Mouse (Mus musculus): ENCODE measurements at regions not wholly inside any gene's neighbourhood (a gene's known extent, or its start where the extent isn't known, plus 50 kb on each side); places are given as distances from the start of the nearest gene placed in this dataset.
A peak's percentile ranks its signal among the peaks of the same experiment; 100 is the strongest.

DNA sequence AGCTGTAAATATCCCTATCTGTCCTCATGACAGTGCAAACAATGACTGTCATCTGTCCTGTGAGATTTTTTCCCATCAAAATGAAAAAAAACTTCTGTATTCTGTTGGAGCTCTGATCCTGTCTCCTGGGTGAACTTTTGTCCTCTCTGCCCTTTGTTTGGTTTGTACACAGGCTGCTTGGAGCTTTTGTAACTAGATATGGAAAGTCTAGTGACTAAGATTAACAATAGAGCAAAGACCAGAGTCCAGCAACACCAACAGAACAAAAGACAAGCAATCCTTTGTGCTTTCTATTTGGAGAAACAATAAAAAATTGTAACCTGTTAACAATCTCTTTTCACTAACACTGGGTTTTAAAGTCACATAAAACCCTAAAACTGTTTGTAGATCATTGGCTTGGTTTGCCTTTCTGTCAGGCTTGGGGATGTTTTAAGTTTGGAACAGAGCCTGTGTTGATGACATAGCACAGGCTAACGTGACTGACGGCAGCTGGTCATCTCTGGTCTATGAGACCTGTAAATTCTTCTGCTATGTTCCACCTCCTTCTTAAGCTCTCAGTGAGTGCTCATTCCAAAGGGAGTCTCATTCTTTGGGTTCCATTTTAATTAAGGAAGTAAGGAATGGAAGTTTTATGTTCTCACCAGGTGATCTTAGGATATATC lies 219.8 kb downstream of the Gm9733 start:
- DNase-seq (ENCODE audit: low read depth, low spot score): no peak

DNA sequence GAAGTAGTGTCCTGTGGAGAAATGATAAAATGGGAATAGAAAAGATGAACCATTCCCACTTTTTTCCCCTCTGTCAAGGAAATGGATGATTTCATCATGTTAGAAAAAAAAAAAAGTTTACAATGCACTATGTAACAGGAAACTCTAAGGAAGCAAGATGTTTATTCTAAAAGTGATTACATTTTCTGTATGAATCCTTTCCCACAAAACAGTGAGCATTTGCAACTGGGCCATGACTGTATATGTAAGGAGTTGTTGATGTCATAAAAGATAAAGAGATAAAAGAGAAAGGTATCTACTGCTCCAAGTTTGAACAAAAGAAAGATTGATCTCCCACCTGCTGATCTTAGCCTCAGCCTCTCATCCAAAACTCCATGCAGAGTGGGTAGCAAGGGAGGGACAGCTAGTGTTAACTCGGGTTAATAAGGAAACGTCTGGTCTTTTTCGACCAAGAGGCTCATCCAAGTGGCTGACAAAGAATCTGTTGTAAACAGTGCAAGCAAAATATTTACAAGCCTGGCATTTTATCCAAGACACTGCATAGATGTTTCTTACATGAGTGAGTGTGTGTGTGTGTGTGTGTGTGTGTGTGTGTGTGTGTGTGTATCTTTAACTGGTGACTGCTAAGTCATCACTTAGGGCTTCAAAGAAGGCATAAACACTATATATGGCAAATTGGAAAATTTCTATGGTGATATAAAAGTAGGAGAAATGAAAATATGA lies 213.3 kb downstream of the Gm9733 start:
- DNase-seq (ENCODE audit: low read depth, low spot score): no peak

- no peak for DNase-seq (ENCODE audit: low read depth, low spot score)
Observed at GRCm38 (mm10) chr3:15126736-15127135, 205.4 kb downstream of the Gm9733 start.

- DNase-seq (ENCODE audit: low read depth, low spot score): no peak
Observed at GRCm38 (mm10) chr3:15128370-15128769, 203.7 kb downstream of the Gm9733 start.

- no peak for DNase-seq (ENCODE audit: low read depth, low spot score)
Observed at GRCm38 (mm10) chr3:15128960-15129359, 203.1 kb downstream of the Gm9733 start.

DNA sequence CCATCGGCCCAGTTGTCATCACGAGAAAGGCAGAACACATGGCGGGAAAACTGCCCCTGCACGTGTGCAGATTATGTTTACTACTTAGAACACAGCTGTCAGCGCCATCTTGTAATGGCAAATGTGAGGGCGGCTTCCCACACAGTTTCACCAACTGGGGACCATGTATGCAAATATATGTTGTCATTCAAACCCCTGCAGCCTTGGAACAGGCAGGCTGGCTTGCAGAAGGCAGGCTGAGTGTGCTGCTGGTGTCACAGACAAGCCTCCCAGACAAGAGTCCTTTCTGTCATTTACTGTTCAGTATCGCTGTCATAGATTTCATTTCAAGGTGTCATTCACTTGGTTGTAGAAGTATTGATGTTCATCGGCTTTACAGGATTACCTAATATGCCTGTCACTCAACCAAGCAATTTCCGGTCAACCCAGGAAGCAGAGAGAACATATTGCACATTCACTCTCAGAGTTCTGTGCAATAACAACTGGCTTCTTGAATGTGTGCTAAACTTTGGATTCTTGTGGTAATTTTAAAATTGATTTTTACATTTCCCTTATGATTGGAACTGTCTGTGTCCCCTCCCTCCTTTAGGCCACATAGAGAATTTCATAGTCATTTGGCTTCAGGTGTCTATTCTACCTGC lies 202.3 kb downstream of the Gm9733 start:
- no peak for DNase-seq (ENCODE audit: low read depth, low spot score)

DNA sequence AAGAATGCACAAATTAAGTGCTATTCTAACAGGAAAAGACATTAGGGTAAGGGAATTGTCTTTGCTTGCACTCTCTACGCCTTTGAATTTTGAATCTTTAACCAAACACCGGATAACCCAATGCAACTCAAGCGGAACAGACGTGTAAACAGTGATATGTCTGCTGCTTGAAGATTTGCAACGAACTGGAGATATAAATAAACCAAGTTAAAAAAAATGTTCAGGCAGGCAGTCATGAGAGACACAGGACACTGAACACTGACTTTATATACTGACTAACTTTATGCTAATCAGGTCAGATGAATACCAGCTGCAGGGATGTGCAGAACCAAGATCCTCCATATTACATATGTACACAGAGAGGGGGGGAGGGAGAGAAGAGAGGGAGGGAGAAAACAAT lies 200.0 kb downstream of the Gm9733 start:
- DNase-seq (ENCODE audit: low read depth, low spot score): no peak

GRCm38 (mm10) chr3:15139550-15139949 lies 192.6 kb downstream of the Gm9733 start:
- DNase-seq (ENCODE audit: low read depth, low spot score): no peak

DNA sequence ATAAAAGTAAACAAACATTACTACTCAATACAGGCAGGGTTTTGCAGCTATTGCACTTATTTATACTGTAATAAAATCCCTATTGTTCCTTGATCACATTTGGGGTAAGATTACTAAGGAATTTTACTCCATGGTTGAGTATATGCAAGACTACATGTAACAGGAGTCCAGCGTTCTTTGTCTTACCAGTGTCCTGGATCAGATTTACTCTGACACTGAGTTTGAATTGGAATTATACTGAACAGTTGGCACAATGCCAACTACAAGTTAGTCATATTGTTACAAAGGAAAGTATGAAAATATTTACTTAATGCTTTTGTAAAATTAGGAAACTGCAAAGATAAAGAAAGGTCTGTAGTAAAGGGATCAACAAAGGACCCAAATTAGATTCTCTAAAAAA lies 178.4 kb downstream of the Gm9733 start:
- no peak for DNase-seq (ENCODE audit: low read depth, low spot score)

DNA sequence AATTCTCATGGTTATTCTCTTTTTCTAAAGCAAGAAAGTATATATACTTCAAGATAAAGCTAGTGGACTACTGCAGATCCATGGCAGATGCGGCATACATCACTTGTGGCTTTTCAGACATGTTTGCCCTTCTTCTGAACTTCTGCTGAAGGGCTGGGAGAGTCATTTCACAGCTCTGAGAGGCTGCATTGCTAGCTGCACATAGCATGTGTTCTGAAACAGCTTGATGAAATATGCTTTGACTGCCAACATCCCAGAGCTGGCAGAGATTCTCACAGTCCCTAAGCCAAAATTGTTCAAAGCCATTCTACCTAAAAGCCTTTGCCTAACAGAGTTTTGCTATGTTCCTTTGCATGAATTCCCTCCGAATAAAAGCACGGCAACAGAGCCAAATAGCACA lies 177.9 kb downstream of the Gm9733 start:
- DNase-seq (ENCODE audit: low read depth, low spot score): no peak

DNA sequence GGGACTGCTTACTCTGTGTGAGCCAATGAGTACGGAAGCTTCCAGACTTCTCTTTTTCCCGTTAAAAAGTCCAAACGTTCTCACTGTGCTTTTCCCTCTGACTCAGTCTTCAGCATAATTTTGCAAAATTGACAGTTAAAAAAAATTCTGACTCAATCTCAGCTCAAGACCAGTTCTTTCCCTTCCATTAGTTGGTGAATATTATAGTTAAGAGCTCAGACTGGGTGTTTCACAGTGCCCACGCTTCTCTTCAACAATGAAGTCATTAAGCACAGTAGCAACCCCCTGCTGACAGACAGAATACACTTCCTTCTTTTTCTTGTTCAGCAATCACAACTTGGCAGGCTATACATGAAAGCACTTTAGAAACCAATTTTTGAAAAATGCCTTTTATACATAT lies 175.4 kb downstream of the Gm9733 start:
- DNase-seq (ENCODE audit: low read depth, low spot score): no peak

DNA sequence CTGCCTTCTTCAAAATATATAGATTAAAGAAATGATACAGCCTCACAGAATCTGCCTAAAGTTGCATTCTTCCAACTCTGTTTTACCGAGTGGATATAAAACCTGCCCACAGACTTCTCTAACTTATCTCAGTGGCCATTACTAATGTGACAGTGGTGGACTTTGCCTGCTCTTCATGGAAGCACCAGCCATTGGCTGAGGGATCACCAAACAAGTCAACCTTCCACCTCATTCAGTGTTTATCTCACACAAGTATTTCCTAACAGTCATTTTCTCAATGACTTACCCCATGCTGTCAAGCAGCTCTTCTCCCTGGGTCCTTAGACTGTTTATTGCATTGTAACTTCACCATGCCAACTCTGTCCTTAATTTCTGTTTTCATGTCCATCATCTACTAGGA lies 174.3 kb downstream of the Gm9733 start:
- no peak for DNase-seq (ENCODE audit: low read depth, low spot score)

GRCm38 (mm10) chr3:15158926-15159325 lies 173.2 kb downstream of the Gm9733 start:
- no peak for DNase-seq (ENCODE audit: low read depth, low spot score)

DNA sequence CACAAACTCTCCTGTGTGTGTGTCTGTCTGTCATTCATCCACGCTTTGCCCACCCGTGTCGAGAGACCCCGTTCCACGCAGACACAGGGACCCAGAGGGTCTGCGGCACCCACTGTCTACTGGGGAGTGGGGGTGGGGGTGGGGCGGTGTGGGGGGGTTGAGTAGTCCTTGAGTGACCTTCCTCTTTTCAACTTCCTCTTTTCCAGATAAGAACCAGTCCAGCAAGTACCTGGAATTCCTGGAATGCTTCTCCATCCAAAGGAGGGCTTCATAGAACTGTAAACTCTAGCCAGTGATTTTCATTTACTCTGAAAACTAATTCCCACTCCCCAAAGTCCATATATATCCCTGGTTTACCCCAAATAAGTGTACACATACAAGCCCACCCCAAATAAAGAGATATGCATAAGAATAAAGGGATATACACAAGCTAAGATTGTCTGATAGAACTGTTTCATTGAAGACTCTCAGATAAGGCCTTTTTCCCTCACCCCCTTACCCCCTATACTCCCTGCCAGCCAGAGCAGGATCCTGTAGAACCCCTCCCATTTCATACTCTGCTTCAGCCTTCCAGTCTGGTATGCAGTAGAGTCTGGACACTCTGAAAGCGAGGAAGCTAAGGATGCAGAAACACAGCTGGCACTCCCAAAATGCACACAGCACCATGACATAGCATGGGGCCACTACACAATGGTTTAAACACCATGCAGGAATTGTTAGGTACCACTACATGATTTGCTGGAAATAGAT lies 172.0 kb downstream of the Gm9733 start:
- DNase-seq (ENCODE audit: low read depth, low spot score): no peak

DNA sequence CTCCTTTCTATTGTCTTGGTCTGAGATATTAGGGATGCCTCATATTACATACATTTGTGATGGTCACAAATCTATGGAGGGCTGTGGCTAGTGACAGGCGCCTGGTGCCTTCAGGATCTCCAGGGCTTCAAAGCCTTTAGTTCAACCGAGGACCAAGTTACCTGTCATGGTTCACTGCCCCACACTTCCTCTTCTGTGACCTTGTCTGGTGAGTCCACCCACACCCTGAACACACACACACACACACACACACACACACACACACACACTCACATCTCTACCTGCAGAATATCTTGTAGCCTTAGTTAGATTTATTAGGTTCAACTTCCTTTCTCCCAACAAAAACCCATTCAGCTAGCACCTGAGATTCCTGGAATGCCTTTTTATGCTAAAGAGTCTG lies 156.3 kb downstream of the Gm9733 start:
- DNase-seq (ENCODE audit: low read depth, low spot score): no peak

DNA sequence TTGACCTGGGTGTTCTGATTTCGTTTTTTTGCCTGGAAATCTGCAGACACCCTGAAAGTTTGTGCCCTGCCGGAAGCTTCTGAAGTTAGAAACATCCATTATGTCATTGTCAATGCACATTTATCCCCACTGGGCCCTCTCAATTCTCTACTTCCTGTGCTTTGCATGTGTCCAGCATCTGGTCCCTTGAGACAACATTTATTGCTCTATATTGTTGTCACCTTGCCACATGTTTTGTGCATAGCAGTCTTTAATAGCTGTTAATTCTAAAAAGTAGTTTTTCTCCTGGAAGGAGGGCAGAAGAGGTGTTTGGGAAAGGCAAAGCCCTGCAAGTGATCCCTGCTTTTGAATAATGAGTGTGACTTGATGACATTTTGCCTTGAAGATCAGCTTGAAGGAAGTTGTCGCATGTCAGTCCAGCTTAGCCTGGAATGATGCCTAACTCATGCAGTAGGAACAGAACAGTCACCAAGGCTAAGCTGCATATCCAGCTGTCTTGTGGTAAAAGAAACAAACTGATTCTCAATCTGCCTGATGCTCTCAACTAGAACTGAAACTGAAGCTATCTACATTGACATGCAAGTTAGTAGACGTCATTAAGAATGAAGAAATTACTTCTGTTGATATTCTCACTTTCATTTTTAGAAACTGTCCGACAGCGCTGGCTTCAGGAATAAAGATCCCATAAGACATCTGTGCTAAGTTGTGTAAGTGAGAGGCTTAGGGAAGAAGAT lies 152.9 kb downstream of the Gm9733 start:
- DNase-seq (ENCODE audit: low read depth, low spot score): no peak

DNA sequence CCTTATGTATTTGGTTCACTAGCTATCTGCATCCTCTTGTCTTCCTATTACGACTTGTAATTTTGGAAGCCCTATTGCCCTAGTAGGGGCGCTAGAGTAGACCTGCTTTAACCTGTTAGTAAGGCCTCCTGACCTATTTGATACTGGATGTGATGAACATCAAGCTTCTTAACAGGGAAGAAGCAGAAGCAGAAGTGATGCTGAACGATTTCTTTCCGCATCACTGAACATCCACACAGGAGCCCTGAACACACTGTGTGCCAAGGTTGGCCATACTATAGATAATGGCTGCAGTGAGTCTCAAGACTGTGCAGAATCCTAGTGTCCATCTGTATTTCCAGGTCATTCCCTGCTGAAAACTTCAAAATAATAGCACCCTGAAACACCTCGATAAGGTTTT lies 151.0 kb downstream of the Gm9733 start:
- DNase-seq (ENCODE audit: low read depth, low spot score): no peak

DNA sequence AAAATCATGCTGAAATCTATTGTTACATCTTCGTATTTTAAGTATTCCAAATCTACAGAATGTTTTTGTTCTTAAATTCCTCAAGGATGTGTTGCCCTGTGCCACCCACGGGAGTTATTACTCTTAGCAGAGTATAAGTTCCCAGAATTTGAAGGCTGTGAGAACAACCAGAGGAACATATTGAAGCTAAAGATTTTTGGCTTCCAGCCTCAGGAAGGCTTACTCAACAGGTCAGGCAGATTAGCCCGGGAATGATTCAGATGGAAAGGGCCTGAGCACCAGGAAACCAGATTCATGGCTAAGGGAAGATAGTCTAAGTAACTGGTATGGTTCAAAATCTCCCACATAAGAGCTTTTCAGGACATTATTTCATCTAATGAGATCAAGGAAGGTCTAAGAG lies 145.4 kb downstream of the Gm9733 start:
- DNase-seq (ENCODE audit: low read depth, low spot score): no peak

DNA sequence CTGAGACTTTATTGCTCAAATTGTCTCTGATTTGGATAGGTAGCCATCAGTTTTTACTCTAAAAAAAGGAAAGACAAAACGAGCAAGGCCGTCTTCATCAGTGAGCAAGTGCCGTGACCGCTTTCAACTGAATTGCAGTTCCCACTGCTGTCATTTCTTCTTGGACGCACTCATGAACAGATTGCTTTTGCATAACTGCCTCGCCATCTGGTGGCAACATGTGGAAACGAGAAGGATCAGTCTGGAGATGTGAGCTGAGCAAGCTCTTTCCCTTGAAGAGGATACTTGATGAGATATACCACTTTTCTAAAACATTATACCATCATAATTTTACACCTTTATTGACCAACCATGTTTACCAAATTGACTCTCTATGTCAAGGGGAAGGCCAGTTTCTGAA lies 137.7 kb downstream of the Gm9733 start:
- DNase-seq (ENCODE audit: low read depth, low spot score): peak; percentile 58

GRCm38 (mm10) chr3:15196101-15196500 lies 136.0 kb downstream of the Gm9733 start:
- DNase-seq (ENCODE audit: low read depth, low spot score): no peak

DNA sequence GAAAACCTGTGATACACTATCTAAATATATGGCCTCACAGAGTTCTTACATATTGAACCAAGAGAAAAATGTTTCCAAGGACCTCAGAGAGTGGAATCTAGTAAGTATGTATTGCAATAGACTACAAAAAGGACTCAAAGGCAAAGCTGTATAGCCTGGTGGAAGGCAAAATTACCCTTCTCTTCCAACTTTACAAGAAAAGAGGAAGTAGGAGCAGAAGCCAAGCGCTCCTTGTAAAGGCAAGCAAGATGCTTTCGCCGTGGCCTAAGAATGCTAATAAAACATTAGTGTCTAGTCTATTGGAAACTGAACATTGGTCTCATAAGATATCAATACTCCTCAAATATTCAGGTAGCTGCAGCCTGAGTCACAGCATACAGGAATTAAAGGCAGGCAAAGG lies 134.0 kb downstream of the Gm9733 start:
- no peak for DNase-seq (ENCODE audit: low read depth, low spot score)

GRCm38 (mm10) chr3:15200309-15200708 lies 131.8 kb downstream of the Gm9733 start:
- no peak for DNase-seq (ENCODE audit: low read depth, low spot score)
